Mouse (Mus musculus) layer of hippocampus, adult 6 months (tissue): ENCODE measurements around the gene Gstm7. TPM values are rescaled to one million over a fixed set of nuclear protein-coding genes. Genes with fewer than 3 reads are reported as not detected.

ENCODE experiments used
- long read RNA-seq, 2 experiments: library from polyadenylated mRNA; unstranded; transcript quantifications; one replicate each; pipeline ENCODE4 v2.0.0; 2019 to 2020
- polyA plus RNA-seq: library from polyadenylated mRNA; unstranded; fragments of <200 nt; fragmentation: Nextera tagmentation; gene quantifications from 2 replicates; pipeline ENCODE4 v1.2.3, GENCODE M21; 2021

The Gstm7 gene
- 64.0 and 66.5 TPM in 2 replicates for polyA plus RNA-seq
- long read RNA-seq, experiment 1, transcript Gstm7-201 (8 exons, 1,377 nt), result major isoform, 76 of 103 reads
- long read RNA-seq, experiment 1, partial matches to known transcripts, result 4 of 103 reads
- long read RNA-seq, experiment 1, other reads (novel, unspliced or antisense), result 19 of 103 reads
- long read RNA-seq, experiment 2, transcript Gstm7-201 (8 exons, 1,377 nt), result major isoform, 97 of 125 reads
- long read RNA-seq, experiment 2, partial matches to known transcripts, result 3 of 125 reads
- long read RNA-seq, experiment 2, other reads (novel, unspliced or antisense), result 23 of 125 reads

GRCm38 (mm10) chr3:107931670-107932069 lies at the start of gene Gstm7:
Gene Gstm7 (minus strand): TSS chr3:107931817.

GRCm38 (mm10) chr3:107968724-107969395 lies 37.2 kb upstream of the Gstm7 start, which contains the start of gene Gstm3:
Gene Gstm3 (minus strand): TSS chr3:107969283.

GRCm38 (mm10) chr3:107943239-107943990 lies 11.8 kb upstream of the Gstm7 start, which contains the start of gene Gstm6:
Gene Gstm6 (minus strand): TSS chr3:107943749.

GRCm38 (mm10) chr3:107895720-107896569 lies 35.7 kb downstream of the Gstm7 start, which contains the start of gene Gstm5:
Gene Gstm5 (plus strand): TSS chr3:107895821.

GRCm38 (mm10) chr3:107877005-107877404 lies 54.6 kb downstream of the Gstm7 start, which contains the start of gene Eps8l3:
Gene Eps8l3 (plus strand): TSS chr3:107877229.

Other genes with a start within 250 kb of the Gstm7 start
- gene Ahcyl1, start 235.3 kb downstream of the Gstm7 start, polyA plus RNA-seq, result 60.5 and 65.8 TPM in 2 replicates
- gene Csf1, start 171.3 kb downstream of the Gstm7 start, polyA plus RNA-seq, result 3.3 and 3.4 TPM in 2 replicates
- not detected in 2 replicates for gene Eps8l3, start 54.6 kb downstream of the Gstm7 start, polyA plus RNA-seq
- 411 and 420 TPM in 2 replicates for gene Gstm5, start 36.0 kb downstream of the Gstm7 start, polyA plus RNA-seq
- 17.2 and 17.6 TPM in 2 replicates for gene Gstm6, start 11.9 kb upstream of the Gstm7 start, polyA plus RNA-seq
- not detected in 2 replicates for gene Gstm3, start 37.5 kb upstream of the Gstm7 start, polyA plus RNA-seq
- 4.2 and 7.1 TPM in 2 replicates for gene Gstm2, start 54.6 kb upstream of the Gstm7 start, polyA plus RNA-seq
- gene Gstm1, start 86.2 kb upstream of the Gstm7 start, polyA plus RNA-seq, result 598 and 660 TPM in 2 replicates
- 20.5 and 22.6 TPM in 2 replicates for gene Gstm4, start 113.1 kb upstream of the Gstm7 start, polyA plus RNA-seq
- 25.0 and 27.7 TPM in 2 replicates for gene Ampd2, start 154.8 kb upstream of the Gstm7 start, polyA plus RNA-seq
- gene Gnat2, start 161.0 kb upstream of the Gstm7 start, polyA plus RNA-seq, result 0.13 and 0.55 TPM in 2 replicates
- gene Gnai3, start 214.3 kb upstream of the Gstm7 start, polyA plus RNA-seq, result 21.7 and 24.5 TPM in 2 replicates
- 4.4 TPM in 2 replicates for gene Gpr61, start 223.1 kb upstream of the Gstm7 start, polyA plus RNA-seq